Mouse (Mus musculus): Measurements from ENCODE around the gene Carm1.

DNA sequence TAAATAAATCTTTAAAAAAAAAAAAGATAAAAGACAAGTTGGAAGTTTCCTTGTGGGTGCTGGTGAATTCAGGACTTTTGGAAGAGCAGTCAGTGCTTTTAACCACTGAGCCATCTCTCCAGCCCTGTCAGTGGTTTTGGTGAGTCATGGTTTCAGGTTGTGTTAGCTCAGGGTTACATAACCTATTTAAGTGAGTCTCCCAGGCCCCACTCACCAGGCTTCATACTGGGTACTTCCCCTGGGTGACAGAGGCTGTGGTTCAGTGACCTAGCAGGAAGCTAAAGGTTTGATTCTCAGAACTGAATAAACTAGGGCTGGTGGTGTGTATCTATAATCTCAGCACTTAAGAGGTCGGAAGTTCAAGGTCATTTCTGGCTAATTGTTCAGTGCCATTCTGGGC, 63.2 kb downstream of the Carm1 start:
- TF ChIP-seq EP300 (IDR thresholded peaks at IDR 0.05), result no peak
- TF ChIP-seq CTCF (IDR thresholded peaks at IDR 0.05), result no peak
